Mouse (Mus musculus): ENCODE data around the gene Ubxn11. TPM values are rescaled to one million over a fixed set of nuclear protein-coding genes. Genes with fewer than 3 reads are reported as not detected.

Ubxn11 gene
- total RNA-seq (2021) = 10 to 100 TPM; 22.0 to 24.2 TPM
- long read RNA-seq, experiment 1, partial matches to known transcripts = 2 of 15 reads
- long read RNA-seq, experiment 1, other reads (novel, unspliced or antisense) = 13 of 15 reads
- long read RNA-seq, experiment 2, partial matches to known transcripts = 1 of 19 reads
- long read RNA-seq, experiment 2, other reads (novel, unspliced or antisense) = 14 of 19 reads

GRCm38 (mm10) chr4:134101979-134102741 is at the start of gene Ubxn11:
TSS of gene Ubxn11 (plus strand) at chr4:134102570.
- DNase-seq (ENCODE audit: low spot score in 2 of 2) = peak; percentile 81 to 94

- no peak for DNase-seq (ENCODE audit: low spot score in 2 of 2)
Measured at GRCm38 (mm10) chr4:134053538-134053937, 48.8 kb upstream of the Ubxn11 start, which contains the start of gene Zfp683. TSS of gene Zfp683 (plus strand) at chr4:134053838.

GRCm38 (mm10) chr4:134058166-134058715 is 44.1 kb upstream of the Ubxn11 start:
- DNase-seq (ENCODE audit: low spot score in 2 of 2) = no peak

GRCm38 (mm10) chr4:134058908-134059307 is 43.5 kb upstream of the Ubxn11 start:
- DNase-seq (ENCODE audit: low spot score in 2 of 2) = no peak

- DNase-seq (ENCODE audit: low spot score in 2 of 2) = no peak
Measured at GRCm38 (mm10) chr4:134060135-134060865, 42.1 kb upstream of the Ubxn11 start, which contains the start of gene Crybg2. TSS of gene Crybg2 (plus strand) at chr4:134060815.

- peak in 1 of 2 experiments; percentile 40 for DNase-seq (ENCODE audit: low spot score in 2 of 2)
Measured at GRCm38 (mm10) chr4:134061166-134061830, 41.1 kb upstream of the Ubxn11 start.

- DNase-seq (ENCODE audit: low spot score in 2 of 2) = no peak
Measured at GRCm38 (mm10) chr4:134061944-134062446, 40.4 kb upstream of the Ubxn11 start.

GRCm38 (mm10) chr4:134062561-134062960 is 39.8 kb upstream of the Ubxn11 start:
- no peak for DNase-seq (ENCODE audit: low spot score in 2 of 2)

- DNase-seq (ENCODE audit: low spot score in 2 of 2) = no peak
Measured at GRCm38 (mm10) chr4:134065431-134066004, 36.9 kb upstream of the Ubxn11 start.

- DNase-seq (ENCODE audit: low spot score in 2 of 2) = no peak
Measured at GRCm38 (mm10) chr4:134067383-134067782, 35.0 kb upstream of the Ubxn11 start.

- DNase-seq (ENCODE audit: low spot score in 2 of 2) = no peak
Measured at GRCm38 (mm10) chr4:134067833-134068544, 34.4 kb upstream of the Ubxn11 start.

- no peak for DNase-seq (ENCODE audit: low spot score in 2 of 2)
Measured at GRCm38 (mm10) chr4:134068793-134069580, 33.4 kb upstream of the Ubxn11 start.

- DNase-seq (ENCODE audit: low spot score in 2 of 2) = no peak
Measured at GRCm38 (mm10) chr4:134078694-134079093, 23.7 kb upstream of the Ubxn11 start.

- DNase-seq (ENCODE audit: low spot score in 2 of 2) = no peak
Measured at GRCm38 (mm10) chr4:134080674-134081073, 21.7 kb upstream of the Ubxn11 start.

GRCm38 (mm10) chr4:134081730-134082386 is 20.5 kb upstream of the Ubxn11 start:
- DNase-seq (ENCODE audit: low spot score in 2 of 2) = peak in 1 of 2 experiments; percentile 35

GRCm38 (mm10) chr4:134082460-134082859 is 19.9 kb upstream of the Ubxn11 start:
- no peak for DNase-seq (ENCODE audit: low spot score in 2 of 2)

GRCm38 (mm10) chr4:134084999-134085398 is 17.4 kb upstream of the Ubxn11 start:
- DNase-seq (ENCODE audit: low spot score in 2 of 2) = no peak

GRCm38 (mm10) chr4:134087412-134087811 is 15.0 kb upstream of the Ubxn11 start:
- DNase-seq (ENCODE audit: low spot score in 2 of 2) = no peak

All from layer of hippocampus, postnatal 14 days (tissue).